Mouse (Mus musculus): ENCODE measurements around the gene Crhbp.
A peak's percentile ranks its signal among the peaks of the same experiment; 100 is the strongest.

Gene Crhbp

DNA sequence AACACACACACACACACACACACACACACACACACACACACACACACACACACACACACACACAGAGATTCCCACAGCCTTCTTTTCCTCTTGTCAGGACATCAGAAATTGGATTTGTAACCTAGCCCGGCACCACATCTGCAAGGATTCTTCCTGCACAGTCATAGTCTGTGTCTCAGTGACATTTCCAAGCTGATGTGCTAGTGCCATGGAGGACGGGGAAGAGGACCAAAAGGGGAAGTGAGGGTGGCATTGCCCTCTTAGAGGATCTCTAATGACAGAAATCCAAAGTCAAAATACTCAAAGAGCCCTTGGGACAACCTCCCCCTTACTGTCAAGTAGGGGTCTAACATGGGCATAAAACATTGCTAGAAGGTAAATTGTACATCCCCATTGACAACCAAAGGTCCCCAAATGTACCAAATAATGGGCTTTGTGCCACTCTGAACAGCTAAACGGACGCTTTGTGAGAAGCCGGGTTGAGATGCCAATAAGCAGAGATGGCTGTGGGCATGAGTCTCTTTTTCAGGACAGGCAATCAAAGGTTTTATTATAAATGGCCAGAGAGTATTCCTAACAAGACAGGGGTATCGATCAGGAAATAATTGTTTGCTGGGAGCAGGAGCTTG is 26.0 kb downstream of the Crhbp start:
- DNase-seq, result no peak

DNA sequence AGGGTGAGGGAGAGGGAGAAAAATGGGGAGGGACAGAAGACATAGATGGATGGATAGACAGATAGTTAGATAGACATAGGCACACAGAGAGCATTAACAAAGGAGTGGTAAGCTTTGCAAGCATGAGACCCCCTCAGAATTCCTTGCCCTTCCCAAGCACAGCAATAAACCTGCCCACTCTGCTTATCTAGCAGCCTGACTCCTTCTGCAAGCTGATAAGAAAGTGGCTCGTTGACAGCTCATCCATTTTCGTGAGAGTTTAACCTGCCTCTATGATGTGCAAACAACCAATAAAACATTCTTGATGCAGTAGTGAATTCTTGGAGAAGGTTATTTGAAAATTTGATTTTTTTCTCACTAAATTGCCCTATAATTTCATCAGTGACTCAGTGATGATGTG is 32.5 kb downstream of the Crhbp start:
- no peak for DNase-seq

DNA sequence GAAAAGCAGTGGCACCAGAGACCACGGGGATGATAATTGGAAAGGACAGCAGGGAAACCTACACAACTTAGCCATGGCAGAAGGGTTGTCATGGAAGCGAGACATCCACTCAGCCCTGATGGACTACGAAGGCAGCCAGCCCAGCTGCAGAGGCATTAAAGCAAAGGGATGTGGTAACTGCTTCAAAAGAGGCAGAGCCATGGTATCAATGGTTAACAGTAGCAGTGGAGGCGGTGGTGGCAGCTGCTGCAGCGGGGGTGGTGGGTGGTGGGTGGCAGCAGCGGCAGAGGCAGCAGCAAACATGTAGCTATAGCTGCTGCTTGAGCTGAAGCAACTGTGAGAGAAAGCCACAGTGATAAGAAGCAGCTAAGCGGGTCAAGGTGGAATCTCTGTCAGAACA is 51.5 kb downstream of the Crhbp start:
- DNase-seq, result no peak

DNA sequence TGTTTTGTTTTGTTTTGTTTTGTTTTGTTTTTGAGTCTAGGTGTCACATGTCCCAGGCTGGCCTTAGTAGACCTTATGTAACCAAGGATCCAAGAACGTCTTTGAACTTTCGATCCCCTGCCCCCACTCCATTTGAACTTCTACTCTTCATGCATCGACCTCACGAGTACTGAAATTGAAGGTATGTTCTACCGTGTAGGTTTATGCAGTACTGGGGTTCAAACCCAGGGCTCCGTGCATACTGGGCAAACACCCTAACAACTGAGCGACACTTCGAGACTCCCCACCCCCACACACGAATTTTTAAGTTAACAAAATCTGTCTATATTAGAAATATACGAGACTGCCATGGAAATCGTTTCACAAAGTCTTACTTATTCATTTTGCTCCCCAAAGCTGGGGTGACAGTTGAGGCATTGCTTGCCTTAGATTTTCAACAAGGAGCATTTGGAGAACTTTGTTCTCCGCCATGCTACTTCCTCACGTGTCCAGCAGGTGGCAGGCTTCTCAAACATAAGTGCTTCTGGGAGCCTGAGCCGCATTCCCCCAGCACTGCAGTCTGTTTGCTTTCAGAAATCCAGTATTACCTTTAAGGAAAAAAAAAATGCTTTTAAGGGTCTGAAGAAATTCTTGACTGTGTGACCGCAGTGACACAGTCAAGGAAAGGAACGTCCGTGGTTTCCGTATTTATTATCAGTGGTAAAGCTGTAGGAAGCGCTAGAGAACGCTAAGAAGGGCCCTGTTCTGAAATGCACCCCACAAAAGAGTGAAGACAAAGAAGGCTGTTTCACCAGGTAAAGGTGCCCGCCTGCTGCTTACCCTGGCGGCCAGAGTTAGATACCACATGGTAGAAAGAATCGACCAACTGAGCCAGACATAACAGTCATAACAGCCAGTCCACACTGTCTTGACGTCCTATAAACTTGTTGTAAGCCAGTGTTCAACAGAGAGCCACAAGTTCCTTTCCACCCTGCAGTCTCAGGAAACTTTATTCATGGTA is 54.6 kb downstream of the Crhbp start:
- DNase-seq, result peak; percentile 47

DNA sequence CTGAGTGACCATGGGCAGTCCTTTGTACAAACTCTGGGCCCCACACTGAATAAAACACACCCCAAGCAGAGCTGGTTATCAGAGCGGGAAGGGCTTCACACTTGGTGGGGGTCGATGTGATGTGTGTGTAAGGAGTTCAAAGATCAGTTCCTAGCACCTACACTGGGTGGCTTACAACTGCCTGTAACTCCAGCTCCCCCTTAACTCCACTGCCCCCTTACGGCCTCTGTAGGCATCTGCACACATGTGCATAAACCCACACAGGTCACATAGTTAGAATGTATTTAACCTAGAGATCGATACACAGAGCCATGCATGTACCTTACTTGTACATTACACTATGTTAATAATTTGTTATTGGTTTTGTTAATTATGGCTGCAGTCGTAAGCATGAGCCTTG is 56.5 kb downstream of the Crhbp start:
- no peak for DNase-seq

DNA sequence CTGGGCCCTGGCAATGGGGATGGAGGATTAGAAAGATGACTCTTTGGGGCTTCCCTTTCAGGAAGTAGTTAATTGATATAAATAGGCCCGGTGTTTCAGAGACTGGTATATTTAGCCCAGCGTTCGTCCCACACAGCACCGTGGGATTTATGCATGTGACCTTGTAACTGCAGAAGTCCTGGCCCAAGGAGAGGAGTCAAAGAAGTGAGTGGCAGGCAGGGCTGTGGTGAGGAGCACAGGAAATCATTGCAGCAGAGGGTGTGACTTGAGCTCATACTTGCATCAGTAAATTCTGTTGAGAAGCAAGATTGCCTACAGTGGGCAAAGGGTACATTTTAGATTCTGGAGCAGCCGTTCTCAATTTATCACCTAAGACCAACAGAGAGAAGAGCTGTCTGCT is 62.3 kb downstream of the Crhbp start:
- no peak for DNase-seq
